Mouse (Mus musculus) c-Kit-positive CD71-positive TER-119-positive erythroid progenitor cells, embryonic 14.5 days (primary cell): ENCODE data around the gene Mycbp2.

Experiments
- DNase-seq: peaks from one replicate; pipeline ENCODE4 v3.0.0-alpha.2; 2013; ENCODE audit warnings: low spot score

Mycbp2 gene

DNA sequence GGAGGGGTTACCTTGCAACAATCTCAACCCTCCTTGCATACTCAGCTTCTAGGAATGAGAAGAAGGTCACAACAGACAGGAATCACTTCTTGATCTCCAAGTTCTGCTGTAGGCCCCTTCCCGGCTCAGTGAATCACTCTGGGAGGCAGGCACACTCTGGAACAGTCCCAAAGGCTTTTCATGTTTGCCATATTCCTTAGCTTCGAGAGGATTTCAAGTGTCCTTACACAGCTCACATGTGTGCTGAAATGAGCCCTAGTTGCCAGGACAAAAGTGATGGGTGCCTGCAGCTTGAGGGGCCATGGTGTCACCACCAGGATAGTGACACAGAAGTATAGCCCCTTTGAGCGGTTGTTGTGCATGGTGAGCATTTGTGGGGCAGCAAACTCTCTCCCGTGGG lies 273.9 kb downstream of the Mycbp2 start:
- DNase-seq = no peak

GRCm38 (mm10) chr14:103071471-103071870 lies 275.1 kb downstream of the Mycbp2 start:
- no peak for DNase-seq

- no peak for DNase-seq
These were observed 275.8 kb downstream of the Mycbp2 start for GRCm38 (mm10) chr14:103070790-103071189.

DNA sequence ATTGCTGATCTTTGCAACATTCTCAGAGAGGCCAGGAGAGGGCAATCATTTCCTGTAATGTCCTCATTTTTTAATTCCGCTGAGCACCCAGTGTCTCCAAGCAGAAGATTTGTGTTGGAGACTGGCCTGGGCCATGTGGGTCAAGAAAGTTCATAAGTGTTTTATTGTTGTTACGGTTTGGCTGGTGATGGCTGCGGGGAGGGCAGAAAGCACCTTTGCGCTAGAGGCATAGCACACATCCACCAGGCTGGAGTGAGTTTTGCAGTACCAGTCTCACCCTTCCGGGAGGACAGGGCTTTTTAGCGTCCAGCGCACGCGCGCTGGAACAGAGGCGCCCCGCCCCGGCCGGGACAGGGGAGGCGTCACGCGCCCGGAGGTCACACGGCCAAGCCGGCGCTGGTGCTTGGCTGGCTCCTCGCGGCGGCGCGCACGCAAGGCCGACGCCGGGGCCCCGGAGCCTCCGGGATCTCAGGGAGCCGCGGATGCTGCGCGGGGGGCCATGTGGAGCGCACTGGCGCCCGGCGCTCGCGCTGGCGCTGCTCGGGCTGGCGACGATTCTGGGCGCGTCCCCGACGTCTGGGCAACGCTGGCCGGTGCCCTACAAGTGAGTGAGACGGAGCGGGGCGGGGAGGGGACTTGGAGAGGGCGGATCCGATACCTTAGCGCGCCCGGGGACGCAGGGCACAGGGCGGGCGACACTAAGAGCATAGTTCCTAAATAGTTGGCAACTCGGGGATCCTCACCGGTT lies 276.6 kb downstream of the Mycbp2 start, which contains the start of gene Cln5:
TSS of gene Cln5 (plus strand) at position 353 of the 748 bp plus-strand sequence.
- DNase-seq = peak; percentile 90

DNA sequence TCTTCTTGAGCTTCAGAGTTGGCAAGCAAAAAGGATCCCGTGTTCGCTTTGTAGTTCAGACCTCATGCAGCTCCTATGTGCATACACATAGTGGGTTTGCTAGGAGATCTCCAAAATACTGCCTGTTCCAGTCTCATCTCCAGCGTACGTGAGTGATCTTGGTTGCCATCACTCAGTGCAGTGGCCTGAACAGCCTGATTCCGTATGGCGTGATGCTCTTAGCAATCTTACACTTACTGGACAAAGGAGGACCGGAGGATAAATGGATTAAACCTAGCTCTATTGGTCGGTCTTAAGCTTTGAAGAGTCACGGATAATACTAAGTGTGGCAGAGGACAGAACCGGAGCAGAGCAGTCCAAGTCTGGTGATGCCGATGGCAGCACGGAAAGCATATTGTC lies 277.1 kb downstream of the Mycbp2 start:
- DNase-seq = no peak

- peak; percentile 74 for DNase-seq
These were observed 281.1 kb downstream of the Mycbp2 start for GRCm38 (mm10) chr14:103065294-103066167.
